Mouse (Mus musculus) heart, embryonic 11.5 days (tissue): ENCODE measurements around the gene Nup107. TPM values are rescaled to one million over a fixed set of nuclear protein-coding genes. Genes with fewer than 3 reads are reported as not detected.
"Not testable (repeated sequence)": the region's sequence is repeated elsewhere in the genome, so short reads cannot be mapped to it uniquely, and the experiment has no call there.

ENCODE experiments used
- ATAC-seq: fragments of 200-750 bp; cut with Nextera tagmentation; replicated peaks from 2 replicates; pipeline ENCODE4 v1.8.0; 2017; ENCODE audit warnings: moderate library complexity; ENCODE audit not compliant: insufficient number of reproducible peaks, low FRiP score, low TSS enrichment
- H3K27ac ChIP-seq: fragments of 300-500 bp; sonication (generic); 2 replicates; pipeline ENCODE4 v1.5.1; 2014; ENCODE audit warnings: mild to moderate bottlenecking, low read depth, low read length
- H3K27me3 ChIP-seq: fragments of 300-500 bp; sonication (generic); 2 replicates; pipeline ENCODE4 v1.6.1; 2014; ENCODE audit warnings: mild to moderate bottlenecking, low read length, mixed read lengths; ENCODE audit not compliant: control insufficient read depth, insufficient read depth
- H3K36me3 ChIP-seq: fragments of 300-500 bp; sonication (generic); 2 replicates; pipeline ENCODE4 v1.6.1; 2014; ENCODE audit warnings: mild to moderate bottlenecking, low read length, moderate library complexity, mixed read lengths; ENCODE audit not compliant: control insufficient read depth, insufficient read depth
- H3K4me1 ChIP-seq: fragments of 300-500 bp; sonication (generic); 2 replicates; pipeline ENCODE4 v1.6.1; 2014; ENCODE audit warnings: low read length; ENCODE audit not compliant: control insufficient read depth, insufficient read depth
- H3K4me2 ChIP-seq: fragments of 300-500 bp; sonication (generic); 2 replicates; pipeline ENCODE4 v1.6.1; 2014; ENCODE audit warnings: mild to moderate bottlenecking, moderate library complexity
- H3K4me3 ChIP-seq: fragments of 300-500 bp; sonication (generic); 2 replicates; pipeline ENCODE4 v1.5.1; 2014; ENCODE audit warnings: low read depth, low read length
- H3K9ac ChIP-seq: fragments of 300-500 bp; sonication (generic); 2 replicates; pipeline ENCODE4 v1.6.1; 2014; ENCODE audit warnings: mild to moderate bottlenecking, low read depth, low read length, moderate library complexity
- H3K9me3 ChIP-seq: fragments of 300-500 bp; sonication (generic); replicated peaks from 2 replicates; pipeline ENCODE4 v1.6.1; 2016; ENCODE audit warnings: low read length; ENCODE audit not compliant: control insufficient read depth
- WGBS: fragments of 180-500 bp; shearing (Covaris S2); extraction: QIAGEN DNeasy Blood & Tissue Kit; methylation state at CpG from one replicate; pipeline ENCODE4 v1.1.7; 2014; ENCODE audit not compliant: insufficient replicate concordance; 5-methylcytosine and 5-hydroxymethylcytosine counted together
- polyA plus RNA-seq: library from polyadenylated mRNA; unstranded; fragments of >200 nt; fragmentation: Nextera tagmentation; extraction: Ambion mirVana; gene quantifications from 2 replicates; pipeline ENCODE4 v1.2.1, GENCODE M21; 2014

Nup107 gene
- polyA plus RNA-seq, 1 experiment from 2014 or later, result 56.3 TPM

GRCm38 (mm10) chr10:117740921-117741320 is 51.6 kb downstream of the Nup107 start:
- H3K9me3 ChIP-seq, result no peaks in the 10 kb centered on the region
- H3K27me3 ChIP-seq, result no peaks in the 10 kb centered on the region
- no peak for ATAC-seq
- no peak overlapping the region for H3K9ac ChIP-seq
- 80% methylated on average over 9 of the region's 9 CpGs for WGBS
- H3K36me3 ChIP-seq, result peaks cover 11% of the 10 kb centered on the region
- H3K4me2 ChIP-seq, result no peak overlapping the region
- H3K4me1 ChIP-seq, result peaks cover 6% of the 10 kb centered on the region
- H3K27ac ChIP-seq, result no peak overlapping the region
- no peak overlapping the region for H3K4me3 ChIP-seq

GRCm38 (mm10) chr10:117740171-117740570 is 52.3 kb downstream of the Nup107 start:
- 97% methylated on average over 10 of the region's 10 CpGs for WGBS
- Histone ChIP-seq H3K27ac (no peak overlapping the region), H3K9me3 (no peaks in the 10 kb centered on the region), H3K9ac (no peak overlapping the region), H3K4me3 (no peak overlapping the region), H3K4me2 (no peak overlapping the region), H3K4me1 (peaks cover 6% of the 10 kb centered on the region), H3K27me3 (no peaks in the 10 kb centered on the region), H3K36me3 (peaks cover 11% of the 10 kb centered on the region)
- ATAC-seq, result no peak

GRCm38 (mm10) chr10:117739648-117739948 is 52.9 kb downstream of the Nup107 start:
- no peaks in the 10 kb centered on the region for H3K9me3 ChIP-seq
- H3K4me1 ChIP-seq, result peaks cover 6% of the 10 kb centered on the region
- ATAC-seq, result no peak
- WGBS, result 94% methylated on average over 6 of the region's 6 CpGs
- no peak overlapping the region for H3K27ac ChIP-seq
- H3K27me3 ChIP-seq, result no peaks in the 10 kb centered on the region
- no peak overlapping the region for H3K4me3 ChIP-seq
- no peak overlapping the region for H3K9ac ChIP-seq
- peaks cover 11% of the 10 kb centered on the region for H3K36me3 ChIP-seq
- no peak overlapping the region for H3K4me2 ChIP-seq

- 87% methylated on average over 15 of the region's 15 CpGs for WGBS
- no peak for ATAC-seq
These were observed 53.4 kb downstream of the Nup107 start for GRCm38 (mm10) chr10:117738928-117739647.

GRCm38 (mm10) chr10:117738140-117738921 is 54.2 kb downstream of the Nup107 start:
- 80% methylated on average over 13 of the region's 13 CpGs for WGBS
- H3K4me2 ChIP-seq, result no peak overlapping the region
- no peak overlapping the region for H3K9ac ChIP-seq
- H3K27ac ChIP-seq, result no peak overlapping the region
- peaks cover 11% of the 10 kb centered on the region for H3K36me3 ChIP-seq
- H3K4me3 ChIP-seq, result no peak overlapping the region
- peaks cover 7% of the 10 kb centered on the region for H3K4me1 ChIP-seq
- no peak for ATAC-seq
- H3K27me3 ChIP-seq, result no peaks in the 10 kb centered on the region
- no peaks in the 10 kb centered on the region for H3K9me3 ChIP-seq

More at GRCm38 (mm10) chr10:117738928-117739647, 53.4 kb downstream of the Nup107 start:
- H3K9me3 ChIP-seq, result no peaks in the 10 kb centered on the region
- H3K27ac ChIP-seq, result no peak overlapping the region
- H3K4me1 ChIP-seq, result peaks cover 6% of the 10 kb centered on the region
- H3K9ac ChIP-seq, result no peak overlapping the region
- H3K27me3 ChIP-seq, result no peaks in the 10 kb centered on the region
- no peak overlapping the region for H3K4me3 ChIP-seq
- peaks cover 11% of the 10 kb centered on the region for H3K36me3 ChIP-seq
- no peak overlapping the region for H3K4me2 ChIP-seq

- H3K27ac ChIP-seq, ATAC-seq, H3K27me3 ChIP-seq, H3K9ac ChIP-seq, H3K4me3 ChIP-seq, H3K9me3 ChIP-seq, H3K4me2 ChIP-seq: not testable (repeated sequence)
- Histone ChIP-seq H3K4me1 (peaks cover 14% of the 10 kb centered on the region), H3K36me3 (peaks cover 11% of the 10 kb centered on the region)
- WGBS, result 88% methylated on average over 8 of the region's 8 CpGs
These were observed 55.0 kb downstream of the Nup107 start for GRCm38 (mm10) chr10:117737498-117737897.

- H3K27ac ChIP-seq, result no peak overlapping the region
- no peak overlapping the region for H3K9ac ChIP-seq
- no peaks in the 10 kb centered on the region for H3K9me3 ChIP-seq
- H3K36me3 ChIP-seq, result peaks cover 11% of the 10 kb centered on the region
- no peak for ATAC-seq
- H3K4me3 ChIP-seq, result no peak overlapping the region
- H3K4me2 ChIP-seq, result no peak overlapping the region
- H3K27me3 ChIP-seq, result no peaks in the 10 kb centered on the region
- peaks cover 14% of the 10 kb centered on the region for H3K4me1 ChIP-seq
- 83% methylated on average over 4 of the region's 4 CpGs for WGBS
These were observed 55.4 kb downstream of the Nup107 start for GRCm38 (mm10) chr10:117737075-117737474.

GRCm38 (mm10) chr10:117736573-117736972 is 55.9 kb downstream of the Nup107 start:
- H3K36me3 ChIP-seq, result peaks cover 11% of the 10 kb centered on the region
- 87% methylated on average over 5 of the region's 5 CpGs for WGBS
- H3K27ac ChIP-seq, result no peak overlapping the region
- peaks cover 12% of the 10 kb centered on the region for H3K4me1 ChIP-seq
- ATAC-seq, result no peak
- no peaks in the 10 kb centered on the region for H3K9me3 ChIP-seq
- H3K9ac ChIP-seq, result no peak overlapping the region
- H3K4me3 ChIP-seq, result no peak overlapping the region
- H3K27me3 ChIP-seq, result no peaks in the 10 kb centered on the region
- no peak overlapping the region for H3K4me2 ChIP-seq
